Mouse (Mus musculus) stomach, embryonic 16.5 days (tissue): ENCODE results near the gene 9430097D07Rik. TPM values are rescaled to one million over a fixed set of nuclear protein-coding genes. Genes with fewer than 3 reads are reported as not detected.

Experiments used
- ATAC-seq: fragments of 200-750 bp; cut with Nextera tagmentation; 2 replicates; pipeline ENCODE4 v1.8.0; 2017; ENCODE audit warnings: moderate number of reproducible peaks, moderate TSS enrichment; ENCODE audit not compliant: insufficient read depth, low FRiP score
- H3K27ac ChIP-seq: fragments of 300-500 bp; sonication (generic); 2 replicates; pipeline ENCODE4 v1.5.1; 2014; ENCODE audit warnings: low read length
- H3K27me3 ChIP-seq: fragments of 300-500 bp; sonication (generic); 2 replicates; pipeline ENCODE4 v1.6.1; 2014; ENCODE audit warnings: low read length, control low read depth, mixed read lengths; ENCODE audit not compliant: control insufficient read depth, insufficient read depth
- H3K36me3 ChIP-seq: fragments of 300-500 bp; sonication (generic); 2 replicates; pipeline ENCODE4 v1.6.1; 2014; ENCODE audit warnings: low read length; ENCODE audit not compliant: control insufficient read depth, insufficient read depth
- H3K4me1 ChIP-seq: fragments of 300-500 bp; sonication (generic); 2 replicates; pipeline ENCODE4 v1.6.1; 2014; ENCODE audit warnings: low read length, control low read depth, mixed read lengths; ENCODE audit not compliant: control insufficient read depth, insufficient read depth
- H3K4me2 ChIP-seq: fragments of 300-500 bp; sonication (generic); 2 replicates; pipeline ENCODE4 v1.6.1; 2014; ENCODE audit warnings: low read depth, low read length, mixed read lengths
- H3K4me3 ChIP-seq: fragments of 300-500 bp; sonication (generic); replicated peaks from 2 replicates; pipeline ENCODE4 v1.5.1; 2014; ENCODE audit warnings: mild to moderate bottlenecking, low read length
- H3K9ac ChIP-seq: fragments of 300-500 bp; sonication (generic); 2 replicates; pipeline ENCODE4 v1.6.1; 2014; ENCODE audit warnings: low read length
- H3K9me3 ChIP-seq: fragments of 300-500 bp; sonication (generic); replicated peaks from 2 replicates; pipeline ENCODE4 v1.6.1; 2016; ENCODE audit warnings: low read length, control low read depth; ENCODE audit not compliant: control insufficient read depth
- WGBS: fragments of 180-500 bp; shearing (Covaris S2); extraction: QIAGEN DNeasy Blood & Tissue Kit; methylation state at CpG from one replicate; pipeline ENCODE4 v1.1.7; 2014; 5-methylcytosine and 5-hydroxymethylcytosine counted together
- polyA plus RNA-seq: library from polyadenylated mRNA; unstranded; fragments of >200 nt; fragmentation: Nextera tagmentation; extraction: Ambion mirVana; gene quantifications from 2 replicates; pipeline ENCODE4 v1.2.1, GENCODE M21; 2015

9430097D07Rik gene
- polyA plus RNA-seq, 1 experiment from 2014 or later: 0.10 TPM

- ATAC-seq: peak; percentile 59; the same call in 1 of the 2 replicates
- H3K36me3 ChIP-seq: no peaks in the 10 kb centered on the region
- no peak overlapping the region; the same call in 1 of the 2 replicates for H3K9ac ChIP-seq
- H3K4me2 ChIP-seq: no peak overlapping the region
- H3K4me1 ChIP-seq: peaks cover 9% of the 10 kb centered on the region
- H3K27ac ChIP-seq: no peak overlapping the region
- H3K4me3 ChIP-seq: no peak overlapping the region
- 38% methylated on average over 8 of the region's 8 CpGs for WGBS
- H3K9me3 ChIP-seq: no peaks in the 10 kb centered on the region
- no peaks in the 10 kb centered on the region for H3K27me3 ChIP-seq
Observed at GRCm38 (mm10) chr2:32601417-32602065, 26.1 kb upstream of the 9430097D07Rik start.

GRCm38 (mm10) chr2:32599409-32599808, 23.9 kb upstream of the 9430097D07Rik start, which contains the start of gene St6galnac6:
St6galnac6 (plus strand) TSS chr2:32599709.
- Histone ChIP-seq H3K4me2 (no peak within 1 kb of the TSS), H3K9me3 (no peaks in the 10 kb centered on the region), H3K27me3 (no peaks in the 10 kb centered on the region), H3K27ac (no peak within 1 kb of the TSS), H3K4me1 (peaks cover 9% of the 10 kb centered on the region), H3K9ac (no peak within 1 kb of the TSS), H3K36me3 (no peaks in the 10 kb centered on the region), H3K4me3 (no peak within 1 kb of the TSS)
- WGBS: 83% methylated on average over 3 of the region's 3 CpGs
- no peak for ATAC-seq

DNA sequence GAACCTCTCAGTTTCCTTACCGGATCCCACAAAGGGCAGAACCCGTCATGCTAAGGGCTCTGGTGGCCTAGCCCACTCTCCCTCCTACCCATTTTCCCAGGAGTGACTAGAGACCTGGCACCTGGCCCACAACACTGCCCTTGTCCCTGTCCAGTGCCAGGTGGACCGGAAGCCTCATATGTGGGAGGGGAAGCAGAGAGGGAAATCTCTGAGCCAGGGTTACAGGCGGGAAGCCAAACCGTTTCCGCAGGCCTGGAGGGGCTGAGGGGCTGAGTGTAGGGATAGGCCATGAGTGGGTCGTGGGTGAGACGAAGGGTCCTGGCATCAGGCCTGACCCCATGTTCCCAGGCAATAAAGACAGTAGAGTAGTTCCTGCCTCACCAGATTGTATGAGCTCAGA, 23.0 kb upstream of the 9430097D07Rik start:
- H3K9ac ChIP-seq: no peak overlapping the region
- H3K4me3 ChIP-seq: no peak overlapping the region
- ATAC-seq: no peak
- no peaks in the 10 kb centered on the region for H3K36me3 ChIP-seq
- no peak overlapping the region for H3K27ac ChIP-seq
- no peak overlapping the region for H3K4me2 ChIP-seq
- H3K4me1 ChIP-seq: peaks cover 9% of the 10 kb centered on the region
- 84% methylated on average over 8 of the region's 8 CpGs for WGBS
- H3K27me3 ChIP-seq: no peaks in the 10 kb centered on the region
- H3K9me3 ChIP-seq: no peaks in the 10 kb centered on the region

DNA sequence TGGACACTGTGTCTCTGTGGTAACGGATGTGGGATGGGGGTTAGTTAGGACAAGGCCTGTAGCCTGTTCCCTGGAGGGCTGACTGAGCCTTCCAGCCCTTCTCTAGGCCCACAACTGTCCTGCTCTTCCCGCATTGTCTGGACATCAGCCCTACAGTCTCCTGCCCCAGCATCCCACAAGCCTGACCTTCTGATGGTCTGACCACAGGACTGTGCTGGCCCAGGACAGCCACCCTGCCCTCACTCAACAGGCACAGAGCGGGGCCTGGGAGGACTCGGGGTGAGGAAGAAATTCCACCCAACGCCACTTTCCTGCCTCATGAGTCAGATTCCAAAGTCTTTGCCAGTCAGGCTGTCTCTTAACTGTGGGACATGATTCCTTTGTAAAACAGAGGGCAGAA, 22.2 kb upstream of the 9430097D07Rik start:
- no peak overlapping the region for H3K4me2 ChIP-seq
- ATAC-seq: no peak
- no peak overlapping the region for H3K9ac ChIP-seq
- no peak overlapping the region for H3K4me3 ChIP-seq
- H3K4me1 ChIP-seq: peaks cover 9% of the 10 kb centered on the region
- WGBS: 84% methylated on average over 5 of the region's 5 CpGs
- no peaks in the 10 kb centered on the region for H3K9me3 ChIP-seq
- H3K27ac ChIP-seq: no peak overlapping the region
- H3K36me3 ChIP-seq: no peaks in the 10 kb centered on the region
- no peaks in the 10 kb centered on the region for H3K27me3 ChIP-seq

- WGBS: 81% methylated on average over 5 of the region's 5 CpGs
- ATAC-seq: no peak
- Histone ChIP-seq H3K27ac (no peak overlapping the region), H3K4me1 (peaks cover 9% of the 10 kb centered on the region), H3K36me3 (no peaks in the 10 kb centered on the region), H3K9ac (no peak overlapping the region), H3K4me3 (no peak overlapping the region), H3K4me2 (no peak overlapping the region), H3K27me3 (no peaks in the 10 kb centered on the region), H3K9me3 (no peaks in the 10 kb centered on the region)
Observed at GRCm38 (mm10) chr2:32597248-32597647, 21.8 kb upstream of the 9430097D07Rik start.

- Histone ChIP-seq H3K9ac (no peak overlapping the region), H3K4me2 (no peak overlapping the region), H3K36me3 (no peaks in the 10 kb centered on the region), H3K27me3 (no peaks in the 10 kb centered on the region), H3K9me3 (no peaks in the 10 kb centered on the region), H3K4me1 (peaks cover 6% of the 10 kb centered on the region), H3K4me3 (no peak overlapping the region), H3K27ac (no peak overlapping the region)
- ATAC-seq: no peak
- WGBS: 93% methylated on average over 13 of the region's 13 CpGs
Observed at GRCm38 (mm10) chr2:32596725-32597124, 21.2 kb upstream of the 9430097D07Rik start.

GRCm38 (mm10) chr2:32591249-32591648, 15.8 kb upstream of the 9430097D07Rik start:
- 74% methylated on average over 6 of the region's 6 CpGs for WGBS
- Histone ChIP-seq H3K4me1 (peaks cover 13% of the 10 kb centered on the region), H3K4me3 (no peak overlapping the region), H3K27ac (no peak overlapping the region), H3K9ac (no peak overlapping the region), H3K4me2 (no peak overlapping the region), H3K9me3 (no peaks in the 10 kb centered on the region), H3K27me3 (no peaks in the 10 kb centered on the region), H3K36me3 (no peaks in the 10 kb centered on the region)
- no peak for ATAC-seq

DNA sequence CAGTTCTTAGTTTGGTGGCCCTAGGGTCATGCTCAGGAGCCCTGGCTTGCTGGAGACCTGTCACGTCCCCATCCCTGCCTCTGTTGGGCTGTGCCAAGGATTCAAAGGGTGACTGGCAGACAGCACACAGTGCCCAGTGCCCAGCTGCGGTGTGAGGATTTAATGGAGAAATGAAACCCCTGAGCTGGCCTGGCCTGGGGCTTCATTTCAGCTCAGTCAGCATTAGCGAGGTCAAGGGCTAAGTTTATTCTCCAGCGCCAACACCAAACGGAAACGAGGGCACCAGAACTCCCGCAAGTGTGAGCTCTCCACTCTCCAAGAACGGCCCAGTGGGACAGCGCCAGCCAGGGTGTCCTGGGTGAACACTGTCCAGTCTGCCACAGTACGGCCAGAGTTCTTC, 14.7 kb upstream of the 9430097D07Rik start:
- no peak for ATAC-seq
- WGBS: 70% methylated on average over 10 of the region's 10 CpGs

DNA sequence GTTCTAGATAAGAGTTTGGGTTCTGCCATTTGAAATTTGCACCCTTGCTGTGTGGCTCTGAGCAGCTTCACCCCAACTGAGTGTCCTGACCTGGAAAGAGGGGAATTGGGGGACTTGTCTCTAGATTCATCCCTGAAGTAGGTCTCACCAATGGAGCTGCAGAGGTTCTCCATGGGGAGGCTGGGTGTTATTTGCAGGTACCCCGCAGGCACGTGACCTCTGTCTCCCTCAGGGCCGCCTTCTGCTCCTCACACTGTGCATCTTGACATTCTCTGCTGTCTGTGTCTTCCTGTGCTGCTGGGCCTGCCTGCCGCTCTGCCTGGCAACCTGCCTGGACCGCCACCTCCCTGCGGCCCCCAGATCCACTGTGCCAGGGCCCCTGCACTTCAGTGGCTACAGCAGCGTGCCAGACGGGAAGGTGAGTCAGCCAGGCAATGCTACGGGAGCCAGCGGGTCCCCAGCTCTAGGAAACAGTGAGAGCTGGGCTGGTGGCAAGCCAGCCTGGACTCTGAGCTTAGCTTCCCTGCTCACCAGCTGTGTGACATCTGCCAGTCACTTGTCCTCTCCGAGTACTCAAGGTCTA, 13.8 kb upstream of the 9430097D07Rik start:
- Histone ChIP-seq H3K4me3 (no peak overlapping the region), H3K36me3 (no peaks in the 10 kb centered on the region), H3K9ac (no peak overlapping the region), H3K4me1 (peaks cover 13% of the 10 kb centered on the region), H3K27me3 (no peaks in the 10 kb centered on the region), H3K27ac (no peak overlapping the region), H3K9me3 (no peaks in the 10 kb centered on the region), H3K4me2 (no peak overlapping the region)
- ATAC-seq: no peak
- WGBS: 60% methylated on average over 11 of the region's 11 CpGs

More for the DNA sequence above, 14.7 kb upstream of the 9430097D07Rik start:
- Histone ChIP-seq H3K9me3 (no peaks in the 10 kb centered on the region), H3K27me3 (no peaks in the 10 kb centered on the region), H3K27ac (no peak overlapping the region), H3K4me2 (no peak overlapping the region), H3K4me3 (no peak overlapping the region), H3K9ac (0 out of 2 replicates have a peak overlapping the region, but pooled peaks have one; percentile 15), H3K36me3 (no peaks in the 10 kb centered on the region), H3K4me1 (peaks cover 13% of the 10 kb centered on the region)
